Mouse (Mus musculus) ES-E14 (cell line): ENCODE measurements around the gene Pigq.

Source experiments
- HCFC1 ChIP-seq: IDR thresholded peaks from 2 replicates; pipeline ENCODE4 v1.6.1; 2012; ENCODE audit warnings: low read length, inconsistent platforms, borderline replicate concordance; ENCODE audit not compliant: insufficient read depth
- MAFK ChIP-seq: IDR thresholded peaks from 2 replicates; pipeline ENCODE4 v1.6.1; 2014; ENCODE audit warnings: mild to moderate bottlenecking, low read depth, low read length, inconsistent platforms; ENCODE audit not compliant: insufficient read depth
- ZC3H11A ChIP-seq: IDR thresholded peaks from 2 replicates; pipeline ENCODE4 v1.6.1; 2012; ENCODE audit warnings: low read depth, mild to moderate bottlenecking, inconsistent platforms, low read length, borderline replicate concordance

DNA sequence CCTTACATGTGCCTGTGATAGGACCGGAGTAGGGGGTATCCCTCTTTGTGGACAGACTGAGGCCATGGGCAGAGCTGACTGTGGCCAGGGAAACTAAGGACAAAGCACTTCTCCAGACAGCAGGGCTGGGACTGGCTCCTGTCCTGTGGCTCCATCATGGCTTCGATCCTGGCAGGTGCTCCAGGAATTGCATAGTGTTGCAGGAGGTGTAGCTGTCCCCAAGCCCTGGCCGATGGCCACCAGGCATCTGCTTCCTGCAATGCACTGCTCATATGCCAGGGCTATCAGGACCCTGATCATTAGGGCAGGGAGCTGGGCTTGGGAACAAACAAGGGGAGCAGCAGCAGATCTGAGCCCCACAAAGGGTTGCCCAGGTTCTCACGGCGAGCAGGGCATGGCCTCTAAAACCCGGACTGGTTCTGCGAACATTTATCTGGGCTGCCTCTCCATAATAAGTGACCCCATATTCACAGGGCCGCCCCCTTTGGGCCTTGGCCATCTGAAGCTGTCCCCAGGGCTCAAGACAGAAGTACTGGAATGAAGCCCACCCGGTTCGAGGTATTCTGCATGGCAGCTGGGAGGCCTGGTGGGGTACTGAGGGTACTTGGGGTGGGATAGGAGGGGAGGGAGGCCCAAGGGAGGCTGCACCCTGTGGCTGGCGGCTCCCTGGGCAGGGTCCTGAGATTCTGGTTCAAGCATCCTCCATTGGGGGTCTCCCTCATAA lies 14.2 kb upstream of the Pigq start:
- TF ChIP-seq MAFK (no peak), HCFC1 (no peak), ZC3H11A (no peak)
